Mouse (Mus musculus): ENCODE results near the gene Snrpd2.

The Snrpd2 gene

GRCm38 (mm10) chr7:19149626-19150025 lies at the start of gene Snrpd2:
Gene Snrpd2 (plus strand): TSS chr7:19149722.
- DNase-seq (ENCODE audit: low read depth, low spot score): peak; percentile 96

DNA sequence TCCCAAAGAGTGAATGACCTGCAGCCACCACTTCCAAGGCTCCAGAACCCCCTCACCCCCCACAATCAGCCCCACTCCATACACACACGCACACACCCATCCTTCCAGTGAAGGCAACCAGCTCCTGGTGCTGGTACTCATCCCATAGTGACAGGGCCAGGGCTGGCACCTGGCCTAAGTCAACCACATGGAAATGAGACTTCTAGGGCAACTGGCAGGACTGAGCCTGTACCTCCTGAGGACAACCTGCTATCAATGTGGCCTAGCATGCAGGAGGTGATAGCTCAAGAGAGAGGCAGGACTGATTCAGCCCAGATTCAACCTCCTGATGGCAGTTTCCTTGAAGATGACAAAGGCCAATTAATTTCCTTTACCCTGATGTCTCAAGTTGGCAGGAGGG lies 49.2 kb upstream of the Snrpd2 start:
- no peak for DNase-seq (ENCODE audit: low read depth, low spot score)

DNA sequence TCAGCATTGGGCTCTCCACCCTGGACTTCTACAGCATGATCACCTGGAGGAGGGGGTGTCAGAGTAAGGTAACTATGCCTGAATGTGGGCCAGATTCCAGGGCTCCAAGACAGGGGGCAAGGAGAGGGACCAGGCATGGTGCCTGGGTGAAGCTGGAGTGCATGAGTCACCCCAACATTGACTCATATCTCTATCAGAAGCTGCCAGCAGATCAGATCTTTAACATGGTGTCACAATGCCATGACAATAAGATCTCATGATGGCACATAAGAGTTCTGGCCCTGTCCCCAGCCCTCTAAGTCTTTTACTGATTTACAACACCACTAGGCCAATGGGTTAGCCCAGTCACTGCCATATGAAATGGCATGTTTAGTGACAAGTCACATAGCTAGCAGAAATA lies 45.8 kb upstream of the Snrpd2 start:
- DNase-seq (ENCODE audit: low read depth, low spot score): no peak

GRCm38 (mm10) chr7:19104486-19104885 lies 45.0 kb upstream of the Snrpd2 start:
- DNase-seq (ENCODE audit: low read depth, low spot score): no peak

- DNase-seq (ENCODE audit: low read depth, low spot score): no peak
These were observed 42.1 kb upstream of the Snrpd2 start for GRCm38 (mm10) chr7:19107436-19107835.

DNA sequence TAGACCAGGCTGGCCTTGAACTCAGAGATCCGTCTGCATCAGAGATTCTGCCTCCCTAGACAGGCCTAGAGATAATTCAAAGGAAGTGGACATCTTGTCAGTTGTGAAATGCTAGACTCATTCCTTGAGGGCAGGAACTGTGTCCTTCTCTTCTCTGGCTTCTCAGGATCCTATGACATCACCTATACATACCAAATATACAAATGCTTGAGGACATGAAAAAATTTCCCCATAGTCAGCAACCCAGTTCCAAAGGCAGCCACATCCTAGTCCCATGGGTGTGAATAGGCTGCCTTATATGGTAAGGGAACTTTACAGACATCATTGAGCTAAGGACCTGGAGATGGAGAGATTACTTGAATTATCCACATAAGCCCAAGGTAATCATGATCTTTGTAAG lies 40.0 kb upstream of the Snrpd2 start:
- no peak for DNase-seq (ENCODE audit: low read depth, low spot score)

DNA sequence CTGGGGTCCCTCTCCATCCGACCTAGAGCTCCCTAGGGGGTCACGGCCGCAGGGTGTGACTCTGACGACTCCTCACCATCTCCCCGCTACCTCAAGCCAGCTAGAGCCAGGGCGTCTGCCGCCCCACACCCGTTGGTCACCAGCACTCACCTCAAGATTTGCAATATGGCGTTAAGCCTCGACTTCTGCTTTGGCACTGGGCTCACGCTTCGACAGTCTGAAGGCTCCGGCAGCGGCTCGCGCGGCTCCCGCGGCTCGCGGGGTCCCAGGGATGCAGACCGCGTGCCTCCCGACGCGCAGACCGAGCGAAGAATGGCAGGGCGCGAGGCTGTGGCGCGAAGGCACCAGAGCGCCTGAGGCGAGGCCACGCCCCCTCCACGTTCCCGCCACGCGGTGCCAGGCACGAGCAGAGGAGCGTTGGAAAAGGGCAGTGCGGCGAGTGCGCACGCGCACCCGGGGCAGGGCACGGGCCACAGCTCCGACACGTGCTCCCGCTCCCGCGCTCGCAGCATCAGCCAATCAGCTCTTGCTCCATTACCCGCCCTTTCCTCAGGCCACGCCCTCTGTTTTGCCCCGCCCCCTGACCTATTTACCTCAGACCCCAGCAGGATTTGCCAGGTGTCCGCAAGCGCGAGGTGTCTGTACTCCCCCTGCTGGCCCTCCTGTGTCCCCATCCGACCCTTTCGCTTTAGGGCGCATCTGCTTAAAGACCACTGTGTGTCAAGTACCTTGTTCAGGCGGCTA lies 31.3 kb upstream of the Snrpd2 start, which contains the start of gene Gm4969:
Gene Gm4969 (minus strand): TSS at position 341 of the 744 bp plus-strand sequence.
- DNase-seq (ENCODE audit: low read depth, low spot score): peak; percentile 56

DNA sequence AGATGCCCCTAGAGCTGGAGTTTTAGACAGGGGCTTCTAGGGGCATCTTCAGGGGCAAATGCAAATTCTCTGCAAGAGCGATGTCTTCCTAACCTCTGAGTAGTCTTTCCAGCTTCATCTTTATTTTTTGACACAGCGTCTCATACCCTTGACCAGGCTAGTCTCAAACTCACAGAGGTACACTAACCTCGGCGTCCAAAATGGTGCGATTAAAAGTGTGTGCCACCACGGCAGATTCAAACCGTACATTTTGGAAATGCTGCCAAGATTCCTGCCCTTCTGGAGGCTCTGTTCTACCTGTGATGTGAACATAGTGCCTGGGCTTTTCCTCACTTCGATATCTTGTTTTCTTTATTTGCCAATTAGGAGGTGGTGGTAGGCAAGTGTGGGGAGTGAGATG lies 30.4 kb upstream of the Snrpd2 start:
- no peak for DNase-seq (ENCODE audit: low read depth, low spot score)

GRCm38 (mm10) chr7:19119631-19120429 lies 29.7 kb upstream of the Snrpd2 start, which contains the start of gene Fbxo46:
Gene Fbxo46 (plus strand): TSS chr7:19119859.
- DNase-seq (ENCODE audit: low read depth, low spot score): peak; percentile 97

- no peak for DNase-seq (ENCODE audit: low read depth, low spot score)
These were observed 27.8 kb upstream of the Snrpd2 start for GRCm38 (mm10) chr7:19121686-19122085.

GRCm38 (mm10) chr7:19124713-19125112 lies 24.8 kb upstream of the Snrpd2 start:
- DNase-seq (ENCODE audit: low read depth, low spot score): no peak

DNA sequence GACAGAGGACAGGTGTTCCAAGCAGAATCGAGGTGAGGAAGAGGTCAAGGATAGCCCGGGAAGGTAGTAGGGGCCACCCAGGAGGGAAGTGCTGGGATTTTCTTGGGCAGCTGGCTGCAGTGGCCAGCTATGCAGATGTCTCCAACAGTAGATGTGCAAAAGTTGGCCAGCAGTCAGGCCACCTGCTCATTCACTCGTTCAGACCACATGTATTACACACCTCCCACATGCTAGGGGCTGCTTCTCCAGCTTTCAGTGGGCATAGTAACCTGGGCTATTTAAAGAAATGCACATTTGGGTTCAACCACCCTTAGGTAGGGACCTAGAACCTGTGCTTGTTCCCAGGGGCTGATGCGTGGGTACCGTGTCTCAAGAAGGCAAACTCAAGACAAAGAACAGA lies 21.8 kb upstream of the Snrpd2 start:
- no peak for DNase-seq (ENCODE audit: low read depth, low spot score)

- no peak for DNase-seq (ENCODE audit: low read depth, low spot score)
These were observed 20.1 kb upstream of the Snrpd2 start for GRCm38 (mm10) chr7:19129396-19129795.

- DNase-seq (ENCODE audit: low read depth, low spot score): no peak
These were observed 18.9 kb upstream of the Snrpd2 start for GRCm38 (mm10) chr7:19130657-19131056.

DNA sequence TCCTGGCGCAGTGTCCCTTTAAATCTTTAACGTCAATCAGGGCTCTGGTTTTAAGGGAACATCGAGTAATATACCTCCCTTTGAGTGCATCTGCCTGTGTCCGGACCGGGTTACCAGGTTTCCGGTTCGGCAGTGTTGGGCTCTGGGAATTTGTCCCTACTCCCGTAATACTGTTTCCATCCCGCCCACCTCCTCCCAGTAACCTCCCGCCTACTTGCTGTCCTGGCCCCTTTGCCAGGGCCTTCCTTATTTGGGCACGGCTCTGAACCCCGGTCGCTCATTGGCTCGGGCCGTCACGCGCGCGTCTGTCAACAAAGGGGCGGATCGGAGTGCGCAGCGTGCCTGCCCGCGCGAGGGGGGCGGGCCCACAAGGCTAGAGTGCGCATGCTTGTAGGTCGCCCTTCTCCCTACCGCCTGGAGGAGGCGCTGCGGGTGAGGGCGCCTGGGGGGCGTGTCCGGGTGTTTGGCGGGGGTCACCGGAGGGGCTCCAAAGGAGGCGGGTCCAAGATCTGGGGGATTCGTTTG lies 18.1 kb upstream of the Snrpd2 start:
- peak; percentile 97 for DNase-seq (ENCODE audit: low read depth, low spot score)

- DNase-seq (ENCODE audit: low read depth, low spot score): no peak
These were observed 13.4 kb upstream of the Snrpd2 start for GRCm38 (mm10) chr7:19136168-19136567.

DNA sequence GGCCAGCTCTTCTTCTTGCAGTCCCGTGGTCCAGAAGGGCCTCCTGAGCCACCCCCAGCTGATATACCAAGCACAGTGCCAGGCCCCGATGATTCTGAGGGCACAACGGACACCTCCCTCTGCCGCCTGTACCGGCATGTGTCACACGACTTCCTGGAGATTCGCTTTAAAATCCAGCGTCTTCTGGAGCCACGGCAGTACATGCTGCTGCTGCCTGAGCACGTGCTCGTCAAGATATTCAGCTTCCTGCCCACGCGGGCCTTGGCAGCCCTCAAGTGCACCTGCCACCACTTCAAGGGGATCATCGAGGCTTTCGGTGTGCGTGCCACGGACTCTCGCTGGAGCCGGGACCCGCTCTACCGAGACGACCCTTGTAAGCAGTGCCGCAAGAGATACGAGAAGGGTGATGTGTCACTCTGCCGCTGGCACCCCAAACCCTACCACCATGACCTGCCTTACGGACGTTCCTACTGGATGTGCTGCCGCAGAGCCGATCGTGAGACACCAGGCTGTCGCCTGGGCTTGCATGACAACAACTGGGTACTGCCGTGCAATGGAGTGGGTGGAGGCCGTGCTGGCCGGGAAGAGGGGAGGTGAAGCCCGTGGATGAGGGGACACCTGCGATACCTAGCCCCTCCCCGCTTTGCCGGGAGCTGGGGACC lies 12.7 kb upstream of the Snrpd2 start:
- no peak for DNase-seq (ENCODE audit: low read depth, low spot score)

GRCm38 (mm10) chr7:19137380-19137779 lies 12.1 kb upstream of the Snrpd2 start:
- no peak for DNase-seq (ENCODE audit: low read depth, low spot score)

DNA sequence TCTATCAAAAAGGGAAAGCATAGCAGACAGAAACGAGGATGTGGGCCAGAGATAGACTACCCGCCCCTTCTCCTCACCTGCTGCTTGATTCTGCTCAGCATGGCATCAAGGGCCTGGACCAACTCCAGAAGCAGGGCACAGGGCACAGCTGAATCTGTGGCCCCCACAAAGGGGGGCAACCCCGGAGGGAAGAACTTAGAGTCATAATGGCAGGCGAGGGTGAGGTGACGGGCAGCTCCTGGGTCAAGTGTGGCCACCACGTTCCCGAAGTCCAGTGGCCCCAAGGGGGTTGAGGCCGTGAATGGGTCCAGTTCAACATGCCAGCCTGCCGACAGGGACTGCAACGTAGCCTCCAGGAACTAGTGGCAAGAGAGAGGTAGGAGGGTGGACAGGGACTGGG lies 2.7 kb upstream of the Snrpd2 start:
- DNase-seq (ENCODE audit: low read depth, low spot score): no peak

GRCm38 (mm10) chr7:19147497-19148045 lies 2.0 kb upstream of the Snrpd2 start:
- no peak for DNase-seq (ENCODE audit: low read depth, low spot score)

GRCm38 (mm10) chr7:19148180-19148874 lies 1.2 kb upstream of the Snrpd2 start:
- DNase-seq (ENCODE audit: low read depth, low spot score): no peak

All from forelimb bud, embryonic 11.5 days (tissue).